In the genomic region with DNA sequence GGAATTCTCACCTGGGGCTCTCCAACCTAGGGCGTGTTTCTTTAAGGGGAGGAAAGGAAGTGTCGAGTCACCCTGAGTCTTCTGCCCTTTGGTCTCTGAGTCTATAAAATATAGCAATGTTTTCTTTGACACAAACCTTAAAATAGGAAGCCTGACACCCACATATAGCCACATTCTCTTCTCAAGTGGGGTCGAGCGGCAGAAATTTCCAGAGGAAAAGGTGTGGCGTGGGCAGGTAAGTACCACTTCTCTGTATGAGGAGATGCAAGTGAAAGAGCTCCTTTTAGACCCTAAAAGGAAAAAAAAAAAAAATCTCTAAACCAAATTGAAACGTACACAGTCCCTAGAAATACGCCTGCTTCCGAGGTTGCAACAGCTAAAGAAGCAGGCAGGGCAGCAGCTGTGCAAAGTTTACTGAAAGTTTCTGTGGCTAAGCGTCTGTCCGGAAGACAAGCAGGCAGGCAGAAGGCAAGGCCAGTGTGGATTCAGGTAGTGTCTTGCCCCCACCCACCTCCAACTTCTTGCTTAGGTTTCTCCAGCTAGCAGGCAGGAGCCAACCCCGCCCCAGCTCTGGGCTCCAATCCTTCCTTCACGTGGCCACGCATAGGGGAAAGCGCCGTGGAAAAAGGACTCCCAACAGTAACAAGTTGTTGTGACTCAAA, we compare ENCODE assay signal across 8 mouse cellular contexts.
DNase-seq lines count a peak whose midpoint lies in the region; ATAC-seq and TF ChIP-seq lines count a peak whose summit lies in the region.

No protein-coding gene starts in this region.

- no peak for TF ChIP-seq POLR2A in ES-Bruce4 (IDR thresholded peaks at IDR 0.05; ENCODE audit: insufficient read depth, low read length)

- no peaks in the 10 kb centered on the region for H3K27me3 ChIP-seq in heart, embryonic 12.5 days (replicated peaks)
- H3K27me3 ChIP-seq in ES-Bruce4 (ENCODE audit: control insufficient read depth, insufficient read depth, low read length, poor library complexity, severe bottlenecking), result no peaks in the 10 kb centered on the region
- H3K27me3 ChIP-seq in forebrain, embryonic 11.5 days (ENCODE audit: control insufficient read depth, insufficient read depth, low read length), result no peaks in the 10 kb centered on the region
- H3K27me3 ChIP-seq in midbrain, embryonic 16.5 days (ENCODE audit: control insufficient read depth, insufficient read depth, low read depth, low read length), result no peaks in the 10 kb centered on the region; the same call in none of the 2 replicates

- peaks cover 61% of the 10 kb centered on the region for H3K4me1 ChIP-seq in heart, embryonic 12.5 days (replicated peaks)
- peaks cover 5% of the 10 kb centered on the region for H3K4me1 ChIP-seq in ES-Bruce4 (ENCODE audit: control insufficient read depth, insufficient read depth, low read length)
- H3K4me1 ChIP-seq in forebrain, embryonic 11.5 days (replicated peaks; ENCODE audit: control insufficient read depth, insufficient read depth, low read length), result peaks cover 9% of the 10 kb centered on the region; the same call in 1 of the 2 replicates
- peaks cover 8% of the 10 kb centered on the region; the same call in 1 of the 2 replicates for H3K4me1 ChIP-seq in midbrain, embryonic 16.5 days (ENCODE audit: control insufficient read depth, insufficient read depth, low read length)

- H3K27ac ChIP-seq in heart, embryonic 12.5 days (ENCODE audit: poor library complexity, severe bottlenecking), result peak overlapping the region; percentile 99
- H3K27ac ChIP-seq in ES-Bruce4 (ENCODE audit: insufficient read depth, low read length), result peak overlapping the region; percentile 95
- peak overlapping the region; percentile 70; the same call in 1 of the 2 replicates for H3K27ac ChIP-seq in forebrain, embryonic 11.5 days (ENCODE audit: low read depth, low read length)
- no peak overlapping the region for H3K27ac ChIP-seq in midbrain, embryonic 16.5 days (ENCODE audit: low read length)

- TF ChIP-seq CTCF in ES-Bruce4 (IDR thresholded peaks at IDR 0.05; ENCODE audit: low read depth, low read length), result no peak

- H3K9me3 ChIP-seq in heart, embryonic 12.5 days (replicated peaks), result no peaks in the 10 kb centered on the region
- H3K9me3 ChIP-seq in ES-Bruce4 (replicated peaks; ENCODE audit: control insufficient read depth, insufficient read depth, low read length, poor library complexity, severe bottlenecking), result no peaks in the 10 kb centered on the region
- H3K9me3 ChIP-seq in forebrain, embryonic 11.5 days (ENCODE audit: control insufficient read depth, low read length), result no peaks in the 10 kb centered on the region
- no peaks in the 10 kb centered on the region for H3K9me3 ChIP-seq in midbrain, embryonic 16.5 days (replicated peaks; ENCODE audit: control insufficient read depth, low read length, poor library complexity, severe bottlenecking)

- H3K4me2 ChIP-seq in heart, embryonic 12.5 days, result peak overlapping the region; percentile 75
- H3K4me2 ChIP-seq in forebrain, embryonic 11.5 days (ENCODE audit: low read depth, low read length, severe bottlenecking), result peak overlapping the region; percentile 93
- H3K4me2 ChIP-seq in midbrain, embryonic 16.5 days (ENCODE audit: low read length), result peak overlapping the region; percentile 98

- no peak for DNase-seq in heart, postnatal 10 days
- no peak for DNase-seq in forebrain, embryonic 11.5 days (ENCODE audit: low spot score)
- DNase-seq in kidney, postnatal 25 days, result peak; percentile 69 to 87
- DNase-seq in cerebellum, postnatal 14 days, result no peak
- DNase-seq in layer of hippocampus, postnatal 14 days (ENCODE audit: low spot score in 2 of 2), result no peak

- peak; percentile 49 for ATAC-seq in heart, embryonic 12.5 days (ENCODE audit: insufficient number of reproducible peaks, low FRiP score)
- ATAC-seq in forebrain, embryonic 11.5 days (replicated peaks; ENCODE audit: low FRiP score), result peak; percentile 31
- no peak for ATAC-seq in midbrain, embryonic 16.5 days

- H3K36me3 ChIP-seq in heart, embryonic 12.5 days, result no peaks in the 10 kb centered on the region
- no peaks in the 10 kb centered on the region for H3K36me3 ChIP-seq in ES-Bruce4 (ENCODE audit: control insufficient read depth, insufficient read depth, low read length, poor library complexity, severe bottlenecking)
- no peaks in the 10 kb centered on the region for H3K36me3 ChIP-seq in forebrain, embryonic 11.5 days (ENCODE audit: control insufficient read depth, insufficient read depth, low read length)
- no peaks in the 10 kb centered on the region for H3K36me3 ChIP-seq in midbrain, embryonic 16.5 days (ENCODE audit: control insufficient read depth, insufficient read depth, low read length)

- 9% methylated on average over 15 of the region's 15 CpGs for WGBS in heart, embryonic 12.5 days
- 18% methylated on average over 15 of the region's 15 CpGs for WGBS in forebrain, embryonic 11.5 days
- WGBS in midbrain, embryonic 16.5 days, result 20% methylated on average over 15 of the region's 15 CpGs

- intact Hi-C loops in heart, postnatal 10 days (cut with DNase I), result no loop called here

- H3K4me3 ChIP-seq in heart, embryonic 12.5 days, result peak overlapping the region; percentile 66
- H3K4me3 ChIP-seq in ES-Bruce4 (ENCODE audit: low read depth, low read length), result peak overlapping the region; percentile 93
- peak overlapping the region; percentile 56 for H3K4me3 ChIP-seq in forebrain, embryonic 11.5 days (ENCODE audit: low read depth, low read length)
- H3K4me3 ChIP-seq in midbrain, embryonic 16.5 days (ENCODE audit: low read depth, low read length), result peak overlapping the region; percentile 48

- TF ChIP-seq EP300 in ES-Bruce4 (IDR thresholded peaks at IDR 0.05; ENCODE audit: insufficient read depth, low read depth, low read length), result peak; percentile 72; the same call in 1 of the 2 replicates

- H3K9ac ChIP-seq in heart, embryonic 12.5 days, result peak overlapping the region; percentile 92
- peak overlapping the region; percentile 83 for H3K9ac ChIP-seq in ES-Bruce4 (ENCODE audit: low read depth, poor library complexity, severe bottlenecking)
- peak overlapping the region; percentile 86 for H3K9ac ChIP-seq in forebrain, embryonic 11.5 days (ENCODE audit: low read length)
- peak overlapping the region; percentile 52; the same call in 1 of the 2 replicates for H3K9ac ChIP-seq in midbrain, embryonic 16.5 days (ENCODE audit: low read depth, low read length)

Comparison
In these comparisons a context has a peak if more than half of its experiments do, and no peak if none do; other contexts are left out.
1. DNase-seq: peak in kidney, postnatal 25 days (2 of 2); none in heart, postnatal 10 days (0 of 2), forebrain, embryonic 11.5 days (single experiment), cerebellum, postnatal 14 days (0 of 2) and layer of hippocampus, postnatal 14 days (0 of 2).
2. Peak in every context shown above with its lines, with median percentiles within 50 percentile points of each other: H3K4me2 ChIP-seq, H3K4me3 ChIP-seq and H3K9ac ChIP-seq.